ENCODE assay signal across 32 mouse cellular contexts in genomic region chr1:34892466-34892865, GRCm38 (mm10).
"Had no signal": no experiment of that assay in that cellular context is flagged by ENCODE, and none has a peak within 500 bp of the region (broad histone marks: within the 10 kb centered on the region; RNA-seq: fewer than 3 reads in every experiment).

No protein-coding gene starts in this region.

- ATAC-seq: liver, embryonic 12.5 days; liver, postnatal 0 days; lung, postnatal 0 days had no signal

- H3K36me3 ChIP-seq: limb, embryonic 10.5 days; limb, embryonic 12.5 days; limb, embryonic 13.5 days; limb, embryonic 15.5 days; liver, embryonic 12.5 days; liver, embryonic 13.5 days; liver, embryonic 15.5 days; lung, embryonic 15.5 days; midbrain, embryonic 10.5 days; midbrain, embryonic 12.5 days; midbrain, embryonic 13.5 days; midbrain, embryonic 15.5 days; neural tube, embryonic 12.5 days; neural tube, embryonic 13.5 days had no signal

- H3K27ac ChIP-seq: limb, embryonic 10.5 days; limb, embryonic 12.5 days; limb, embryonic 13.5 days; limb, embryonic 15.5 days; liver, embryonic 12.5 days; liver, embryonic 13.5 days; liver, embryonic 14.5 days; liver, embryonic 15.5 days; lung, embryonic 15.5 days; macrophage; midbrain, embryonic 10.5 days; midbrain, embryonic 12.5 days; midbrain, embryonic 13.5 days; midbrain, embryonic 15.5 days; neural tube, embryonic 12.5 days; neural tube, embryonic 13.5 days had no signal

- DNase-seq: left cerebral cortex, postnatal 4 days; liver; liver, embryonic 13.5 days; liver, postnatal 0 days; lung, adult 18-20 months; lung, adult 2 months; lung, embryonic 14.5 days; lung, postnatal 10 days; lung, postnatal 14 days; lung, postnatal 36 days; lung, postnatal 4 days; midbrain, embryonic 14.5 days had no signal

- H3K4me1 ChIP-seq: limb, embryonic 10.5 days; limb, embryonic 12.5 days; limb, embryonic 13.5 days; limb, embryonic 15.5 days; liver, embryonic 12.5 days; liver, embryonic 13.5 days; liver, embryonic 15.5 days; lung, embryonic 15.5 days; midbrain, embryonic 10.5 days; midbrain, embryonic 12.5 days; midbrain, embryonic 13.5 days; neural tube, embryonic 12.5 days; neural tube, embryonic 13.5 days had no signal

- H3K9me3 ChIP-seq: limb, embryonic 10.5 days; limb, embryonic 12.5 days; limb, embryonic 13.5 days; limb, embryonic 15.5 days; liver, embryonic 12.5 days; liver, embryonic 13.5 days; liver, embryonic 15.5 days; lung, embryonic 15.5 days; megakaryocyte, embryonic 14.5 days; midbrain, embryonic 10.5 days; midbrain, embryonic 12.5 days; midbrain, embryonic 13.5 days; midbrain, embryonic 15.5 days; neural tube, embryonic 12.5 days; neural tube, embryonic 13.5 days had no signal

- H3K9ac ChIP-seq: limb, embryonic 12.5 days; limb, embryonic 13.5 days; limb, embryonic 15.5 days; liver, embryonic 12.5 days; liver, embryonic 13.5 days; liver, embryonic 14.5 days; liver, embryonic 15.5 days; liver, postnatal 0 days; lung, embryonic 14.5 days; lung, embryonic 15.5 days; midbrain, embryonic 12.5 days; midbrain, embryonic 13.5 days; midbrain, embryonic 15.5 days; neural tube, embryonic 12.5 days; neural tube, embryonic 13.5 days had no signal

- H3K4me3 ChIP-seq: limb, embryonic 10.5 days; limb, embryonic 12.5 days; limb, embryonic 13.5 days; limb, embryonic 15.5 days; liver, embryonic 12.5 days; liver, embryonic 13.5 days; liver, embryonic 15.5 days; lung, embryonic 15.5 days; megakaryocyte, embryonic 14.5 days; midbrain, embryonic 10.5 days; midbrain, embryonic 12.5 days; midbrain, embryonic 13.5 days; midbrain, embryonic 15.5 days; myocyte; neural tube, embryonic 12.5 days; neural tube, embryonic 13.5 days had no signal

- H3K4me2 ChIP-seq: limb, embryonic 12.5 days; limb, embryonic 13.5 days; limb, embryonic 15.5 days; liver, embryonic 11.5 days; liver, embryonic 12.5 days; liver, embryonic 13.5 days; liver, embryonic 15.5 days; lung, embryonic 14.5 days; lung, embryonic 15.5 days; midbrain, embryonic 11.5 days; midbrain, embryonic 12.5 days; midbrain, embryonic 13.5 days; midbrain, embryonic 15.5 days; neural tube, embryonic 12.5 days; neural tube, embryonic 13.5 days had no signal

- H3K27me3 ChIP-seq: liver, embryonic 13.5 days; liver, embryonic 15.5 days; midbrain, embryonic 12.5 days; midbrain, embryonic 13.5 days; midbrain, embryonic 15.5 days; neural tube, embryonic 12.5 days; neural tube, embryonic 13.5 days had no signal
